Mouse (Mus musculus) spleen, postnatal 36 days (tissue): ENCODE data around the gene Gnat1.

Experiments used
- DNase-seq, 2 experiments: peaks; one replicate each; pipeline ENCODE4 v3.0.0; 2022; ENCODE audit warnings: low spot score in 2 of 2, mixed read lengths in 1 of 2

The Gnat1 gene

GRCm38 (mm10) chr9:107679501-107679900 lies at the start of gene Gnat1:
Gene Gnat1 (minus strand): TSS chr9:107679712.
- no peak for DNase-seq

GRCm38 (mm10) chr9:107728919-107729670 lies 49.6 kb upstream of the Gnat1 start:
- DNase-seq, result no peak

- no peak for DNase-seq
These were observed 47.5 kb upstream of the Gnat1 start for GRCm38 (mm10) chr9:107727041-107727440.

GRCm38 (mm10) chr9:107724796-107725195 lies 45.3 kb upstream of the Gnat1 start:
- no peak for DNase-seq

- peak in 1 of 2 experiments; percentile 41 for DNase-seq
These were observed 44.5 kb upstream of the Gnat1 start for GRCm38 (mm10) chr9:107723794-107724531.

- DNase-seq, result no peak
These were observed 43.8 kb upstream of the Gnat1 start for GRCm38 (mm10) chr9:107723292-107723691.

GRCm38 (mm10) chr9:107718781-107719540 lies 39.4 kb upstream of the Gnat1 start:
- no peak for DNase-seq

GRCm38 (mm10) chr9:107716951-107717350 lies 37.4 kb upstream of the Gnat1 start:
- no peak for DNase-seq

GRCm38 (mm10) chr9:107715632-107716031 lies 36.1 kb upstream of the Gnat1 start:
- DNase-seq, result no peak

- DNase-seq, result no peak
These were observed 34.9 kb upstream of the Gnat1 start for GRCm38 (mm10) chr9:107714221-107714952.

GRCm38 (mm10) chr9:107709697-107710483 lies 30.4 kb upstream of the Gnat1 start, which contains the start of gene Sema3f:
Gene Sema3f (minus strand): TSS chr9:107710475.
- DNase-seq, result peak; percentile 66

- DNase-seq, result no peak
These were observed 29.7 kb upstream of the Gnat1 start for GRCm38 (mm10) chr9:107709096-107709696.

GRCm38 (mm10) chr9:107708439-107709095 lies 29.1 kb upstream of the Gnat1 start:
- DNase-seq, result no peak

GRCm38 (mm10) chr9:107707701-107708438 lies 28.4 kb upstream of the Gnat1 start:
- DNase-seq, result no peak

- no peak for DNase-seq
These were observed 27.3 kb upstream of the Gnat1 start for GRCm38 (mm10) chr9:107706781-107707211.

- no peak for DNase-seq
These were observed 24.0 kb upstream of the Gnat1 start for GRCm38 (mm10) chr9:107703337-107704122.

- DNase-seq, result no peak
These were observed 23.2 kb upstream of the Gnat1 start for GRCm38 (mm10) chr9:107702606-107703185.

GRCm38 (mm10) chr9:107701594-107701993 lies 22.1 kb upstream of the Gnat1 start:
- no peak for DNase-seq
